Mouse (Mus musculus): ENCODE data around the gene Pih1d1.
A peak's percentile ranks its signal among the peaks of the same experiment; 100 is the strongest.
"Not testable (repeated sequence)": the region's sequence is repeated elsewhere in the genome, so short reads cannot be mapped to it uniquely, and the experiment has no call there.

Pih1d1 gene

DNA sequence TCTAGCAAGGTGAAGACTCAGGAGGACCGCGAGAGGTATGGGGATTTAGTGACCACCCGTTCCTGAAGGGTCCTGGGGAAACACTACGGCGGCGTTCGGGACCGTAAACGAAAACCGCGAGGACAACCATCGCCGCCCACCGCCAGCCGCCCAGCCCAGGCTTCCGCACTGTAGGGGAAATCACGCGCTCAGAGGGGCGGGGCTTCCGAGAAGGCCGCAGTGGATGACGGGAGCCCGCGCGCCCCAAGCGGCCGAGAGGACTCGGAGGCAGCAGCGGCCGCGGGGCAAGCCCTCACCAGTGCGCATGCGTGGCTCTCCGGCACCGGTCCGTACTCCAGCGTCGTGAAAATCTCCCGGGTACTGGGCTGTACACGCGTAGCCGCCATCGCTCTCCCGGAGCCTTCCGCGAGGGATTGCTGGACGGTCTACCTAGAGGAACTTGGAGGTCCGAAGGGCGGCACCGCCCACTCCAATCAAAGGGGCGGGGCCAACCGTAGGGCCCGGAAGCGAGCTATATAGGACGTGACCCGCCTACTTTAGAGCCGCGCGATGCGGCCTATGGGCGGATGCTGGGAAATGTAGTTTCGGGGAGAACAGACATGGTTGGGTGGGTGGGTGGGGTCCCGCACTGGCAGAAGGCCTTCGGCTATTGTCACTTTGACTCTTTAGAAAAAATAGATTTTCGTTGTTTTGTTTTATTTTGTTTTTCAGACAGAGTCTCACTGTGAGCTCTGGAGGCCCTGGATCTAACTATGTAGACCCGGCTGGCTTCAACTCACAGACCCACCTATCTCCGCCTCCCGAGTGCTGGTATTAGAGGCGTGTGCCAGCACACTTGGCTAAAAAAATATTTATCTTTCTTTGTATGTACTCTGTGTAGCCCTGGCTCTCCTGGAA, at the start of gene Pih1d1, which contains the start of gene Aldh16a1:
TSS of gene Pih1d1 (plus strand) at position 208 of the 897 bp plus-strand sequence.
TSS of gene Aldh16a1 (minus strand) at position 489 of the 897 bp plus-strand sequence.
- DNase-seq = peak; percentile 97

DNA sequence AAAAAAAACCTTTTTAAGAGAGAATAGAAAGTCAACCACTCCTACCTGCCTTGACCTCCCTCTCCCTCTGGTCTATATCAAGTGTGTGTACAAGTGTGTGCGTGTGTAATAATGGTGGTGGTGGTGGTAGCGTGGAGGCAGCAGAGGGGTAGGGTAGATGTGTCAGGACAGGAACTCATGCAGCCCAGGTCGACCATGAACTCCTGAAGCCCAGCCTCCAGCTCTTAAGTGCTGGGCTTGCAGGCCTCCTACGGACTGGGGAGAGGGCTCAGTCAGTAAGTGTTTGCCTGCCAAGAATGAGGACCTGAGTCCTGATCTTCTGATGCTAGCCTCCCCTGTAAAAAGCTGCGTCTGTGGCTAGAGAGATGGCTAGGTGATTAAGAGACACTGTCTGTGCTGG, 49.2 kb upstream of the Pih1d1 start:
- no peak for DNase-seq

DNA sequence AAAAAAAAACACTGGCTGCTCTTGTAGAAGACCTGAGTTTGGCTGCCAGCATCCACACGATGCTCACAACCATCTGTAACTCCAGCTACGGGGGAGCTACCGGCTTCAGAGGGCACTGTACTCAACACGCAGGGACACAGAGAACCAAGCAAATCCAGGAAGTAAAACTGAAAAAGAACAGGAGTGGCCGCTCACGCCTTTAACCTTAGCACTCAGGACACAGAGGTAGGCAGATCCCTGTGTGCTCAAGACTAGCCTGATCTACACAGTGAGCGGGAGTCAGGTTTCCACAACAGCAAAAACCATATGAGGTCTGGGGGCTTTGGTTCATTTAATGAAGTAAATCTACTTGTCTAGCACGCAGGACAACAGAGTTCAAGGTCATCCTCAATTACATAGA, 48.6 kb upstream of the Pih1d1 start:
- DNase-seq = no peak

DNA sequence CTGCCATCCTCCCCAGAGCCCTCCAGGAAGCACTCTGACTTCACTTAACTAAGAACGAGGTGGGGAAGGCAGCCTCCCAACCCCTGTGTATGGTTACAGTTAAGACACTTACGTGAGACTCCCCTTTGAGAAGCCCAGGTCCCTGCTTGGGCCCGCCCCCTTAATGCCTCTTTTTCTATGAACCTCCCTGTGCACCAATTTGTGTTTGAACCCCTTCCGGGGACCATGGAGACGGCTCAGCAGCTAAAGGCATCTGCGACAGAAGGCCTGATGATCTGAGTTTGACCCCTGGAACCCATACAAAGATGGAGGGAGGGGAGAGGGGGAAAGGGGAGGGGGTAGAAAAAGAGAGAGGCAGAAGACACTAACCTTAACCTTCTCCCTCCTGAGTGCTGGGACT, 47.7 kb upstream of the Pih1d1 start:
- DNase-seq = no peak

DNA sequence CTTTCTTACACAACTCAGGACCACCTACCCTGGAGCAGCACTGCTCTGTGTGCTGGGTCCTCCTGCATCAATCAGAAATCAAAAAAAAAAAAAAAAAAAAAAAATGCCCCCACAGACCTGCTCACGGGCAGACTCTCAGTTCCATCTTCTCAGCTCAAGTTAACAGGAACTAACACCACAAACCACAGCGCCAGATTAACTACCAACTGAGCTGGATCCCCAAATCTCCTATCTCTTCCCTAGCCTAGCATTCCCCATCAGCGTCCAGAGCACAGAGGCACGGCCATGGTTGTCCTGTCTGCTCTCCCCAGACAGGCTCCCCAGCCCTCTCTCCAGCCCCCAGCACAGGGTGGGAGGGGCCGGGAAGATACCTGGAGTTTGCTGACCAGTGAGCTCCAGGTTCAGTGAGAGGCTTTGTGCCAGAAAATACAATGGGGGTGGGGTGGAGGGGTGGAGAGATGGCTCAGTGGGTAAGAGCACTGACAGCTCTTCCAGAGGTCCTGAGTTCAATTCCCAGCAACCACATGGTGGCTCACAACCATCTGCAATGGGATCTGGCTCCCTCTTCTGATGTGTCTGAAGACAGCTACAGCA, 47.0 kb upstream of the Pih1d1 start:
- DNase-seq = no peak

DNA sequence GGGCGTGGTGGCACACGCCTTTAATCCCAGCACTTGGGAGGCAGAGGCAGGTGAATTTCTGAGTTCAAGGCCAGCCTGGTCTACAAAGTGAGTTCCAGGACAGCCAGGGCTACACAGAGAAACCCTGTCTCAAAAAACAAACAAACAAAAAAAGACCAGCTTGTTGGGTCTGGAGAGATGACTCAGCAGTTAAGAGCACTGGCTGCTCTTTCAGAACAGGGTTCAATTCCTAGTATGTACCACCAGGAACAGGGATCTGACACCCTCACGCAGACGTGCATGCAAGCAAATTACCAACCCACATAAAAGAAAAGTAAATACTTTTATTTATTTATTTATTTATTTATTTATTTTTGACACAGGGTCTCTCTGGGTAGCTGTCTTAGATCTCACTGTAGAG, 44.0 kb upstream of the Pih1d1 start:
- not testable (repeated sequence) for DNase-seq

DNA sequence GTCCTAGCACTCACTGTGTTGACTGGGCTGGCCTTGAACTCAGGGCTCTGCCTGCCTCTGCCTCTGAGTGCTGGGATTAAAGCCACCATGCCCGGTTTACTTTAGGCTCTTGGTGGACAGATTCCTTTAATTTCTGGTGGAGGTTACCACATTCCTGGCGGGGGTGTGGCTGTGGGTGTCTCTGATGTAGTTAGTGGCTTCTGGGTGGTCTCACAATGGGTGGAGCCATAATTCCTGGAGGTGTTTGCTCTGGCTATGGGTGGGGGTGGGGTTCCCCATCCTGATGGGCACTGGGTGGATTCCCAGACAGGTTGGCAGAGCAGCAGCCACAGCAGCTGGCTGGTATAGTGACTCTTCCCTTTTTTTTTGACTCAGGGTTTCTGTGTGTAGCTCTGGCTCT, 42.2 kb upstream of the Pih1d1 start:
- no peak for DNase-seq

DNA sequence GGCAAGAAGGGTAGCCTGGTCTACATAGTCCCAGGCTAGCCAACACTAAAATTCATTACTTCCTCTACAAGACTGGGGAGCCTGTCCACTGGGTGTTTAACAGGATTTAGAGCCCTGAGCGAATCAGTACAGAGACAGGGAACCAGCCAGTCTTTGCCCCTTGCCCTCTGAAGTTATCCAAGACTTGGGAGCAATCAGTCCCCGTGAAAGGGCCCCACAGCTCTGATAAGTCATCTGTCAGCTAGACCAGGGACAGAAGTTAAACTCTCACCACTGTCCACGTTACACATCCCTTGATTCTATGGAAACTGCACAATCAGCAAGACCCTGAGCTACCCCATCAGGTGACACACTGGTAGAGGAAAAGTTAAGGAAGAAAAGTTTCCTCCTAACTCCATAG, 41.6 kb upstream of the Pih1d1 start:
- no peak for DNase-seq

DNA sequence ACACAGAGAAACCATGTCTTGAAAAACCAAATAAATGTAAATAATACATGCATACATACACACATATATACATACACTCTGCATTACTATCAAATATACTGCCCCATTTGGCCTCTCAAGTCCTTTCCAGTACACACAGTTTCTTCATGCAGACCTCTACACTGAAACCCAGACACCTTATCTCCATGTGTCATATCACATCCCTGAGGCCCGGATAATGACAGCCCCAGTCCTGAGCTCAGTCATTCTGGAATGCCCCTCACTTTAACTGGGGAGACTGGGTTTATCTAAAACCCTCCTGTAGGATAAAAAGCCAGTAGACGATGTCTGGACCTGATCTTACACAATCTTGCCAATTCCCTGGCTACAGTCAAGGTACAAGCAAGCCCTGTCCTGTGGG, 40.6 kb upstream of the Pih1d1 start:
- DNase-seq = no peak

DNA sequence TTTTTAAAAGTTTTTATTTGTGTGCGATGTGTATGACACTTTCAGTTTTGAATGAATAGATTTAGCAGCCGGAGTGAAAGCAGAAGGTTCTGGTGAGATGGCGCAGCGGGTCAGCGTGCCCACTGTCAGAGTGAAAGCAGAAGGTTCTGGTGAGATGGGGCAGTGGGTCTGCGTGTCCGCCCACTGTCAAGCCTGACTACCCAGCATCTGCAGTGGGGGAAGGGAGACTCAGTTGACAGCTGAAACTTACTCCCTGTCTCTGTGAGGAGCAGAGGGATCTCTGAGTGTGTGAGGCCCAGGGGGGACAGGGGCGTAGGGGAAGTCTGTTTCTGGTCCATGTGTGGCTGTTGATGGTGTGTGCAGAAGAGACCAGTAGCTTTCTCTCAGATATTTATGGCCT, 36.5 kb upstream of the Pih1d1 start:
- no peak for DNase-seq

DNA sequence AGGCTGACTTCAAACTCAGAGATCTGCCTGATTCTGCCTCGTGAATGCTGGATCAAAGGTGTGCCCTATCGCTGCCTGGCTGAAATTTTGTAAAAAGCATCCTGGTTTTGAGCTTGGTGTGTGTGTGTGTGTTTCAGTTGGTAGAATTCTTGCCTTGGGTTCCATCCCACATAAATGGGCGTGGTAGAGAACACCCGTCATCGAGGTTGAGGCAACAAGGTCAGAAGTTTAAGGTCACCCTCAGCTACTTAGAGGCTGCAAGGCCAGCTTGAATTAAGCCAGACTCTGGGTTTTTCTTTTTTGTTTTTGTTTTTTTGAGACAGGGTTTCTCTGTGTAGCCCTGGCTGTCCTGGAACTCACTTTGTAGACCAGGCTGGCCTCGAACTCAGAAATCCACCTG, 35.8 kb upstream of the Pih1d1 start:
- no peak for DNase-seq

DNA sequence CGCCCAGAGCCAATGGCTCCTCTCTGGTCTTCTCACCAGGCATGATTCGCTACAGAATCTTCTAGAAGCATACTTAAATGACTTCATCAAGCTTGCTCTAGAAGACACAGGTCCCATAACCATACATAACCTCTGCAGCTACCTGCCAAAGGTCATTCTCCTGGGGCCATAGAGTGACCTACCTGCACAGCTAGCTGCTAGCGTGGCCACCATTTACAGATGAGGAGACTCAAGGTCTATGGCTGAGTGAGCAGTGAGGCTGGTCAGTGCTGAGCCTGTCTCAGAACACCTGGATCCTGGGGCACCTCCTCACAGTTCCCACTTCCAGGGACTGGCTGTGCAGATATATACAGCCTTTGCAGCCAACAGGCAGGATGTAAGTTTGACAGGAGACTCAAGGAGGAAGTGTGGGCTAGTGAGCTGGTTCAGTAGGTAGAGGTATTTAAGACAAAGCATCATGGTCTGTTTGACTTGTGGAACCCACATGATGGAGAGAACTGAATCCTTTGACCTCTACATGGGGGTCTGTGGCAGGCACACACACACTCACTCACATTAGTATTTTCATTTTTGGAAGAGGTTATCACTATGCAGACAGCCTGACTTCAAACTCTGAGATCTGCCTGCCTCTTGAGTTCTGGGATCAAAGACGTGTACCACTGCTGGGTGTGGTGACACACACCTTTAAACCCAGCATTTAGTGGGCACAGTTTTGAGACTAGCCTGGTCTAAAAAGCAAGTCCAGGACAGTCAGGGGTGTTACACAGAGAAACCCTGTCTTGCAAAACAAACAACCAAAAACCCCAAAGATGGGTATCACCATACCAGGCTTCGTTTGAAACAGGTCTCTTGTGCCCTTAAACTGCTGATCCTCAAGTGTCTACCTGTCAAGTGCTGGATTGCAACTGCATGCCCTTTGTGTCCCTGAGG, 34.1 kb upstream of the Pih1d1 start:
- no peak for DNase-seq

DNA sequence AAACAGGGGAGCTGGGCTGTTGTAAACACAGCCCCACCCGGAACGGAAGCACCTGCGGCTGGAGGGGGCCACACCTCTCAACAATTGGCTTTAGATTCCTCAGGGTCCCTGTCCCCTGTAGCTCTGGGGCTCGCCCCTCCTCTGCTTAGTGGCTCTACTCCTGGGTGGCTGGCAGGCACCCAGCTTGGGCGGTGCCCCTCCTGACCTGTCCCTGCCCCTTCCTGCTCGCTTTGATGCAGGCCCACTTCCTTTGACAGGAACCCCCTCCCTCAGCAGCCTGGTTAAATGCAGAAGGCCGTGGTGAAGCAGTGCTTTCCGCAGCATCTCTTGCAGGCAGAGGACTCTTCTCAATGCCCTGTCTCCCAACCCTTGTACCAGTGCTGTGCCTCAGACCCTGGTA, 32.7 kb upstream of the Pih1d1 start:
- DNase-seq = peak; percentile 52

DNA sequence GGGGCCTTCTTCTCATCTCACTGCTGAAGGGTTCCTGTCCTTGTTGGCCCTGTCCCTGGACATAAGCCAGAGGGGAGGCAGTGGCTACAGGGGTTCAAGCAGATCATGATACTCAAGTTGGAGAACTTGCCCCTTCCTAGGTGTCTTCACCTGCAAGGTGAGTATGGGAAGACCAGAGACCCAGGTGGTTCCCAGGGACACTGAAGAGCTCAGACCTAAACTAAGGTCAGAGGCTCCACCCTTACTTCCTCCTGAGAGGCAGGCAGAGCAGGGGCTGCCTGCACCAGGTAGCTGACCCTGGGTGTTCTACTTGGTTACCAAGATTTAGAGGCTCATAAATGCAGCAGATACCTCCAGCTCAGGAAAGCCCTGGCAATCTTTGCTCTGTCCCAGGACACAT, 32.1 kb upstream of the Pih1d1 start:
- no peak for DNase-seq

DNA sequence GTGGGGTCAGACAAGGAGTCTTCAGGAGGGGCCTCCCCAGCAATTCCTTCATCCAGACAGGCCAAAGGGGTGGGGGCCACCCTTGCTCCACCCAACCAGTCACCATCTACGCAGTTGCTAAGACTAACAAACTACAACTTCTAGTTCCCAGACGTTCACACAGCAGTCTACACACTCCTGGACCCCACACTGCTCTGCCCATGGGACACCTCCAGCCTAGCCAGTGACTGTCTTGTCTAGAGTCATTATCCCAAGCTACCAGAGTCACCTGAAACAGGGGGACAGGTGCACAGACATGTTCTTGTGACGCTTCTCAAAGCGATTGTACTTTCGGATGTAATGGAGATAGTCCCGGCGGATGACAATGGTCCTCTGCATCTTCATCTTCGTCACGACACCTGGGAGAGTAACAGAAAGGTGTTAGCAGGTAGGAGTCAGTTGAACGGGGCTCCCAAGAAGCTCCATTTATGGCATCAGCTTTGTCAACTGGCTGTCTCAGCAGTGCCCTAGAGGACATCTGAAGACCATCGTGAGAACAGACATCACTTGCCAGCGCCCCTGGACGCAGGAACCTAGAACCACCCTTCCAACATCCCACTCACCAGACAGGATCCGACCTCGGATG, 31.4 kb upstream of the Pih1d1 start:
- no peak for DNase-seq

DNA sequence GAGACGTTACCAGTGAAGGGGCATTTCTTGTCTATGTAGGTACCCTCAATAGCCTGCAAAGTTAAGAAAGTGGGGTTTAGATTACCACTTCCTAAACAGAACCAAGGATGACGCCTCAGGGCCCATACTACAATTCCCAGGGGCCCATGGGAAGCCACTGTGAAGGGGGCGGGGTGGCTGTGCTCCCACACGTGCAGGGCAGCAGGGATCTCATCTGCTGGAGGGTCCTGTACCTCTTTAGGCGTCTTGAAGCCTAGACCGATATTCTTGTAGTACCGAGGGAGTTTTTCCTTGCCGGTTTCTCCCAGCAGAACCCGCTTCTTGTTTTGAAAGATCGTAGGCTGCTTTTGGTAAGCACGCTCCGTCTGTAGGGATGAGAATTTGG, 30.9 kb upstream of the Pih1d1 start:
- no peak for DNase-seq

DNA sequence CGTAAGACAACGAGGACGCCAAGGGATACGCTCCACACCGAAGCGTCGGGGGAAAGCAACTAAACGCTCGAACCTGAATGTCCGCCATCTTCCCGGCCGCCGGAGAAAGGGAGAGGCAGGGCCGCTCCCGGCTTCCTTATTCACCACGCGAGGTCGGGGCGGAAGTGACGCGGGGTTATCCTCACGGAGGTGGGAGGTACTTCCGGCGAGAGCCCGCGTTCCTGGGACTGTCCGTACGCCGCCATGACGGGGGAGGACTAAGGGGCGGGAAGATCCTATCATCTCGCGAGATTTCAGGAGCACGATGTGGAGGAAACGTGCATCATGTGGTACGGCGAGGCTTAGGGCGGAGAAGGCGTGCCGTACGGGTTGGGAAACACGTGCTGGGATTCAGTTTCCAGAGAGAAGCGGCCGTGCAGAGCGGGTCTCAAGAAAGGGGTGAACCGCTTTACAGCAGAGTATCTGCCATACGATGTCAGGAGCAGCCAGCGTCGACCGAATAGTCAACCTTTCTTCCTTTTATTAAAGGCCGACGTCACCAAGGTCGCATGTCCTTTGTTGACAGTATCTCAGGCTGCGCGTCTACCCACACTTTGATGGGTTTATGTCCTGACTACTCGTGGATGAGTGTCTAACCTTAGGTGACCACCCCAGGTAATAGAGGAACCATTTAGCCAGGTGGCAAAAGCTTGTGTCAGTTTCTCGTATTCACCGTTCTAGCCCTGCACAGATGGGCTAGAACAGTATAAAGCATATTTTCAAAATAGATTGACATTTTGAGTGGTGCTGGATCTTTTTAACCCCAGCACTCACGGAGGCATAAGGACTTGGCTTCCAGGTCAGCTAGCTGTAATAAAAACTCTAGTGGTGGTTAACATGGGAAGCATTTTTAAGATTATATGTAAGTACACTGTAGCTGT, 29.6 kb upstream of the Pih1d1 start, which contains the start of gene Rps11:
TSS of gene Rps11 (minus strand) at position 216 of the 920 bp plus-strand sequence.
- peak; percentile 99 for DNase-seq

DNA sequence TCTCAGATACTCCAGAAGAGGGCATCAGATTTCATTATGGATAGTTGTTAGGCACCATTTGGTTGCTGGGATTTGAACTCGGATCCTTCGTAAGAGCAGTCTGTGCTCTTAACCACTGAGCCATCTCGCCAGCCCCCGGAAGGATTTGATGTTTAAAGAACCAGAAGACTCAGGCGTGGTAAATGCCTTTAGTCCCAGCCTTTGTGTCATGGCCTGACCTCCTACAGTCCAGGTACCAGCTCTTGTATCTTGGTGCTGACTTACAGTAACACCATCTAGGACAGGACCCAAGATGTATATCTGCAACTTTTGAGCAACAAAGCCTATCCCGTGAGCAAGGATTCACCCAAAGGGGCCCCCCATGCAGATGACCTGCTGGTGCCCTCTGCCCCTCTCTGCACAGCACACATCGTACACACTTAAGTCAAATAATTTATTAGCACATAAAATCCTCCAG, 28.9 kb upstream of the Pih1d1 start:
- no peak for DNase-seq

DNA sequence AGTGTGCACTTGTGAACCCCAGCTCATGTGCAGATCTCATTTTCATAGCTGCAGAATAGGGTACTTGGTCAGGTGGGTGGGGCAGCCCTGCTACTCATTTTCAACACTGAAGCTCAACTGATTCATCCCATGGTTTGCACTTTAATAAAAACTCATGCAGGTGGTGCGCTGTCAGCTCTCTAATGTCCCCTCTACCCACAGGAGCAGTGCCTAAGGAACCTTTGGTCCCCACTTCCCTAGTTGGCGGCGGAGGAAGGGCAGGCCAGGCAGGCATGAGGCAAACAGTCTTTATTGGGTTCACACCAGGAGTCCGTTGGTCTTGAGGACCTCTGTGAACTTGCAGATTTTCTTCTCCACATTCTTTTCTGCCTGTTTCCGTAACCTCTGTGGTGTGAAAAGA, 28.5 kb upstream of the Pih1d1 start:
- DNase-seq = not testable (repeated sequence)

DNA sequence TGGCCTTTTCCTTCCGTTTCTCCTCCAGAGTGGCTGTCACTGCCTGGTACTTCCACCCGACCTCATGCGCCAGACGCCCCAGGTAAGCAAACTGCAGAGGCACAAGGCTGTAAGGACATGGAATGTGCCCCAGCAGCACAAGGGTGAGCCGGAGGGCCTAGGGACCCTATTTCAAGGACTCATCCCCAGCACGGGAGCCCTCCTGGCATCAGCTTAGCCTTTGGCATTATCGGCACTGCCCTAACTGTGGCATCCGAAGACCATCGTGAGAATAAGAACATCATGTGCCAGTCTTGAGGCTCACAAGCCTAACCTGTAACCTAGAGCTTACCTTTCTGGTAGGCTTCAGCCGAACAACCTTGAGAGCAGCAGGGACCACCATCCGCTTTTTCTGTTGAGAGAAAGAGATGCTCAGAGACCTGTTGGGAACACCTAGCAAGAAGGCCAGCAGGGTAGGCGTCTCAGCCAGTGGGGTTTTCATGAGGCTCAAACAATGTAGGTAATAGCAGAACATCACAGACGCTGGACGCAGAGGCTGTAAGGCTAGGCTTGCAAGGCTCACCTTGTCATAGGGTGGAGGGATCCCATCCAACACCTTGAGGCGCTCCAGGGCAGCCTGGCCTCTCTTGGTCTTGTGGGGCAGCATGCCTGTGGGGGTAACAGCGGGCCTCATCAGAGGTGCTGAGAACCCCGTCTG, 27.8 kb upstream of the Pih1d1 start:
- DNase-seq = no peak
